Mouse (Mus musculus) limb, embryonic 10.5 days (tissue): Measurements from ENCODE around the gene Kif5a. TPM values are rescaled to one million over a fixed set of nuclear protein-coding genes. Genes with fewer than 3 reads are reported as not detected.

Experiments
- DNase-seq: peaks from one replicate; pipeline ENCODE4 v3.0.0-alpha.2; 2017; ENCODE audit warnings: low spot score
- H3K27ac ChIP-seq: fragments of 300-500 bp; sonication (generic); 2 replicates; pipeline ENCODE4 v1.5.1; 2016; ENCODE audit warnings: mild to moderate bottlenecking
- H3K27me3 ChIP-seq: fragments of 300-500 bp; sonication (generic); 2 replicates; pipeline ENCODE4 v1.6.1; 2016; ENCODE audit warnings: low read depth, mild to moderate bottlenecking; ENCODE audit not compliant: poor library complexity, severe bottlenecking
- H3K36me3 ChIP-seq: fragments of 300-500 bp; sonication (generic); 2 replicates; pipeline ENCODE4 v1.6.1; 2016; ENCODE audit warnings: mild to moderate bottlenecking, moderate library complexity
- H3K4me1 ChIP-seq: fragments of 300-500 bp; sonication (generic); 2 replicates; pipeline ENCODE4 v1.6.1; 2016
- H3K4me3 ChIP-seq: fragments of 300-500 bp; sonication (generic); 2 replicates; pipeline ENCODE4 v1.5.1; 2016; ENCODE audit warnings: mild to moderate bottlenecking, moderate library complexity
- H3K9me3 ChIP-seq: fragments of 300-500 bp; sonication (generic); replicated peaks from 2 replicates; pipeline ENCODE4 v1.6.1; 2016; ENCODE audit warnings: mild to moderate bottlenecking
- WGBS: fragments of 180-500 bp; shearing (Covaris S2); methylation state at CpG from one replicate; pipeline ENCODE4 v1.1.7; 2016; 5-methylcytosine and 5-hydroxymethylcytosine counted together
- polyA plus RNA-seq: library from polyadenylated mRNA; unstranded; fragments of >200 nt; fragmentation: Nextera tagmentation; extraction: Ambion mirVana; gene quantifications from 2 replicates; pipeline ENCODE4 v1.2.1, GENCODE M21; 2016

Kif5a gene
- polyA plus RNA-seq, 1 experiment from 2014 or later, result 2.2 TPM

DNA sequence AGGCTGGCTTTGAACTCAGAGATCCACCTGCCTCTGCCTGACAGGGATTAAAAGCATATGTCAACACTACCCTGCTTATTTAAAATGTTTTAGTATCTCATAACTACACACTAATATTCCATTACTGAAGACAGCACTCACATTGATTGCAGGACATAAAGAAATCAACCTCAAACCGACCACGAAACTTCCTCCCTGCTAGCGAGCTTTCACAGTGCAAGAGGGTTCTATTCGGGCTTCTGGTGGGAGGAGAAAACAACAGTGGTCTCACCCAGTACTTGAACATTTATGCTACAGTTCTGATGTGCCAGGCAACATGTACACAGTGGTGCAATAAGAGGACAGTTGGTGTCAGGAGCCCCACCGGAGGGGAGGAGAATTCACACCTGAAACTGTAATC, 12.3 kb downstream of the Kif5a start:
- 86% methylated on average over 5 of the region's 5 CpGs for WGBS
- no peaks in the 10 kb centered on the region for H3K36me3 ChIP-seq
- peaks cover under 1% of the 10 kb centered on the region; the same call in 1 of the 2 replicates for H3K4me1 ChIP-seq
- no peak overlapping the region for H3K4me3 ChIP-seq
- no peak for DNase-seq
- no peak overlapping the region for H3K27ac ChIP-seq
- H3K27me3 ChIP-seq, result no peaks in the 10 kb centered on the region
- no peaks in the 10 kb centered on the region for H3K9me3 ChIP-seq

GRCm38 (mm10) chr10:127238241-127238824, 24.8 kb downstream of the Kif5a start:
- Histone ChIP-seq H3K27me3 (peaks cover 19% of the 10 kb centered on the region; the same call in 1 of the 2 replicates), H3K36me3 (no peaks in the 10 kb centered on the region), H3K4me1 (peaks cover 32% of the 10 kb centered on the region), H3K4me3 (no peak overlapping the region), H3K9me3 (no peaks in the 10 kb centered on the region), H3K27ac (no peak overlapping the region)
- 65% methylated on average over 18 of the region's 18 CpGs for WGBS
- DNase-seq, result no peak

DNA sequence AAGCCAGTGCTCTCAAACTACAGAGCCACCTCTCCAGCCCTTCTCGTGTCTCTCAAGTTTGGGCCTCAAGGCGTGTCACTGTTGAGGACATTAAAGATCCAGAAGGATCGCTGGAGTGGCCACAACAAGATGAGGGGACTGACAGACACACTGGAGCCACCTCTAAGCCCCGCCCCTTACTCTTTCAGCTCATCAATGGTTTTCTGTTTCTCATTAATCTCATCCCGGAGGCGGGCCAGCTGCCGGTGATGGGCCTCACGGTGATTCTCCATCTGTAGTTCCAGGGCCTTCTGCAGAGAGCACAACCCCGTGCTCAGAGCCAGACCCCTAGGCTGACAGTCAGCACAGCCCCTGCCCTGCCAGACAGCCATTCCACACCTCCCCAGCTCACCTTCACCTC, 26.6 kb downstream of the Kif5a start:
- Histone ChIP-seq H3K36me3 (no peaks in the 10 kb centered on the region), H3K4me1 (peaks cover 32% of the 10 kb centered on the region), H3K9me3 (no peaks in the 10 kb centered on the region), H3K27ac (no peak overlapping the region), H3K4me3 (no peak overlapping the region), H3K27me3 (peaks cover 19% of the 10 kb centered on the region; the same call in 1 of the 2 replicates)
- no peak for DNase-seq
- WGBS, result 29% methylated on average over 9 of the region's 9 CpGs

DNA sequence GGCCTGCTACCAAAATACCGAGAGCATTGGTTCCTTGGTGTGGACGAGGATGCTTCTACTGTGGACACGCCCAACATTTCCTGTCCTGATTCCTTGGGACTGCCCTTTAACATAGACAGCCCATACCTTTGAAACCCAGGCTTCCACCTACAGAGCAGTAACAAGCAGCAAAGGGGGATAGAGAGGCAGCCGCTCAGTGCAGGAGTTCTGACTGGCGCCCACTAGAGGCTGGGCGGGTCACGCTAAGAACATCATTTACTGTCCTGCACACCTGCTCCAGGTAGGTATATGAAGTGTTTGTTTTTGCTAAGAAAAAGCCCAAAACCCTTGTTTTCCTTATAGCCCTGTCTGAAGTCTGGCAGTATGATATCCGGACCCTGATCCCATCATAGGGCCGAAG, 30.0 kb downstream of the Kif5a start:
- Histone ChIP-seq H3K27ac (no peak overlapping the region), H3K4me1 (peaks cover 18% of the 10 kb centered on the region), H3K36me3 (no peaks in the 10 kb centered on the region), H3K9me3 (no peaks in the 10 kb centered on the region), H3K4me3 (no peak overlapping the region), H3K27me3 (peaks cover 10% of the 10 kb centered on the region; the same call in 1 of the 2 replicates)
- no peak for DNase-seq
- 76% methylated on average over 9 of the region's 9 CpGs for WGBS

DNA sequence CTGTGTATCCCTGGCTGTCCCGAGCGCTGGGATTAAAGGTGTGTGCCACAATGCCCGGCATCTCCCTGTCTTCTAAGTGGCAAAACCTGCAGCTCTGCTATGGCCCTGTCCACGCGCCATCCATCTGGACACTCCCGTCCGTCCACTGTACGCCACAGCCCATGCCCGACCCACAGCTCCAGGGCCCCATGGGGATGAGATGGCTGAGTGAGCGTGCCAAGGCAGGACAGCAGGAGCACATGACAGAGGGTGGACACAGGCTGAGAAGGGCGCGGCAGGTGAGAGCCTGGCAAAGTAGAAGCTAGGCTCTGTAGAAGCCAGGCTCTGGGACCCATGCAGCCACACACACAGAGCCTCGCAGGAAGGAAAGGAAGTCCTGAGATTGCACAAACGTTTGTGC, 31.4 kb downstream of the Kif5a start:
- Histone ChIP-seq H3K9me3 (no peaks in the 10 kb centered on the region), H3K27ac (no peak overlapping the region), H3K27me3 (peaks cover 14% of the 10 kb centered on the region), H3K36me3 (no peaks in the 10 kb centered on the region), H3K4me3 (no peak overlapping the region), H3K4me1 (peaks cover 8% of the 10 kb centered on the region)
- 86% methylated on average over 14 of the region's 14 CpGs for WGBS
- DNase-seq, result no peak

- Histone ChIP-seq H3K36me3 (no peaks in the 10 kb centered on the region), H3K27ac (no peak overlapping the region), H3K4me3 (no peak overlapping the region), H3K27me3 (peaks cover 23% of the 10 kb centered on the region), H3K9me3 (no peaks in the 10 kb centered on the region), H3K4me1 (peaks cover 3% of the 10 kb centered on the region; the same call in 1 of the 2 replicates)
- 91% methylated on average over 12 of the region's 12 CpGs for WGBS
- DNase-seq, result no peak
Observed at GRCm38 (mm10) chr10:127230693-127231092, 32.5 kb downstream of the Kif5a start.

DNA sequence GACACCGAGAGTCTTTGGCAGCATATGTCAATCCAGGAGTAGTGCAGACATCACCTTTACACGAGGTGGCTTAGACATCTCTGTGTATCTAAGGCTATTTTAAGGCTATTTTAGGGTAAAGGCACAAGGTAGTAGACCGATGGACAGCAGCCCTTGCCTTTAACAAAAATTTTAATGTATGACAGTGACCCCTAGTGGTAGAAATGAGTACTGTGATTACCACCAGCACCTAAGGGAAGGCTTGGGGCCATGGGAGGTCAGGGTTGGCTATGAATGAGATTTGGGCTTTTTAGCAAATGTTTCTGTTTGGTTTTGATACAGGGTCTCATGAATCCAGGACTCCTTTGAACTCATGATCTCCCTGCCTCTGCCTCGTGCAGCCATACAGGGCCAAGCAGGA, 34.3 kb downstream of the Kif5a start:
- Histone ChIP-seq H3K36me3 (no peaks in the 10 kb centered on the region), H3K27ac (no peak overlapping the region), H3K4me1 (peaks cover 5% of the 10 kb centered on the region; the same call in 1 of the 2 replicates), H3K4me3 (no peak overlapping the region), H3K9me3 (no peaks in the 10 kb centered on the region), H3K27me3 (peaks cover 27% of the 10 kb centered on the region)
- WGBS, result 19% methylated on average over 4 of the region's 4 CpGs
- no peak for DNase-seq

- peaks cover 27% of the 10 kb centered on the region for H3K27me3 ChIP-seq
Observed at GRCm38 (mm10) chr10:127227163-127227562, 36.0 kb downstream of the Kif5a start.

DNA sequence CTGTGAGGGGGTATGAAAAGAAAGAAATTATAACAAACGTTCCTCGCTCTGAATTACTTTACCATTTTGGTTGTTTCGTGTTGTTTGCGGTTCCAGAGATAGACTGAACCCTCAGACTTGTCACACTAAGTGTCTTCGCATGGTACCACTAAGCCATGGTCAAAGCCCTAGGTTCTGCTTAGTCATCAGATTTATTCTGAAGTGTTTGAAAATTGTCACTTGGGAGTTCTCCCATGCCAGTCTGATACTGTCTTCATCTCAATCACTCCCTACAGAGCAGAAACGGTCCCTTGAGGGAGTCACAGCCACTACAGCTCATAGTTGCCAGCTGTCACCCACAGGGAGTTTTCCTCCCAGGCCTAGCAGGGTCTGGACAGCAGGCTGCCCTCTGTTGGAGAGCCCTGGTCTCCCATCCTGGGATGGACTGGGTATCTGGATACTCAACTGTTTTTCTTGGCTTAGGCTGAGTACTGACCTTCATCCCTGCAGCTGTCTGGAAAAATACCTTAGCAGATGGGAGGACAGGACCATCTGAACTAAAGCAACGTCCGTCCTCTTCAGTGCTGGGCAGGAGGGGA, 36.7 kb downstream of the Kif5a start:
- Histone ChIP-seq H3K27ac (no peak overlapping the region), H3K36me3 (no peaks in the 10 kb centered on the region), H3K27me3 (peaks cover 27% of the 10 kb centered on the region), H3K4me1 (peaks cover 5% of the 10 kb centered on the region; the same call in 1 of the 2 replicates), H3K9me3 (no peaks in the 10 kb centered on the region), H3K4me3 (no peak overlapping the region)
- DNase-seq, result no peak
- 63% methylated on average over 8 of the region's 8 CpGs for WGBS

More at GRCm38 (mm10) chr10:127227163-127227562, 36.0 kb downstream of the Kif5a start:
- no peak for DNase-seq
- H3K27ac ChIP-seq, result no peak overlapping the region
- H3K9me3 ChIP-seq, result no peaks in the 10 kb centered on the region
- H3K4me1 ChIP-seq, result peaks cover 5% of the 10 kb centered on the region; the same call in 1 of the 2 replicates
- WGBS, result 89% methylated on average over 8 of the region's 8 CpGs
- no peaks in the 10 kb centered on the region for H3K36me3 ChIP-seq
- H3K4me3 ChIP-seq, result no peak overlapping the region

- no peaks in the 10 kb centered on the region for H3K9me3 ChIP-seq
- no peaks in the 10 kb centered on the region for H3K36me3 ChIP-seq
- no peak for DNase-seq
- peaks cover 5% of the 10 kb centered on the region; the same call in 1 of the 2 replicates for H3K4me1 ChIP-seq
- H3K27ac ChIP-seq, result no peak overlapping the region
- H3K4me3 ChIP-seq, result no peak overlapping the region
- 20% methylated on average over 10 of the region's 10 CpGs for WGBS
- H3K27me3 ChIP-seq, result peaks cover 27% of the 10 kb centered on the region
Observed at GRCm38 (mm10) chr10:127225732-127226131, 37.4 kb downstream of the Kif5a start.

- Histone ChIP-seq H3K4me1 (peaks cover 5% of the 10 kb centered on the region; the same call in 1 of the 2 replicates), H3K4me3 (no peak overlapping the region), H3K27ac (no peak overlapping the region), H3K9me3 (no peaks in the 10 kb centered on the region), H3K36me3 (no peaks in the 10 kb centered on the region), H3K27me3 (peaks cover 27% of the 10 kb centered on the region)
- no peak for DNase-seq
- WGBS, result 52% methylated on average over 6 of the region's 6 CpGs
Observed at GRCm38 (mm10) chr10:127225213-127225612, 37.9 kb downstream of the Kif5a start.

DNA sequence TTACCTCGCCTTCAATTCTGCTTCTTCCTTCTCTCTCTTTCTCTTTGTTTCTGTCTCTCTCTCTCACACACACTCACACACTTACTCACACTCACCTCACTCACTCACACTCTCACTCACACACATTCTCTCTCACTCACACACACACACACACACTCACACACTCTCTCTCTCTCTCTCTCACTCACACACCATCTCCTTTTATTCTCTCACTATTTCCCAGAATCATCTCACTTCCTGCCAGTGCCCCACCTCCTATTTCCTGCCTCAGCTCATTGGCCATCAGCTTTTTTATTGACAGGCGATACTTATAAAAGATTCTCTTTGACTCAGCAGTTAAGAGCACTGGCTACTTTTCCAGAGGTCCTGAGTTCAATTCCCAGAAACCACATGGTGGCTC, 44.8 kb downstream of the Kif5a start:
- Histone ChIP-seq H3K9me3 (no peaks in the 10 kb centered on the region), H3K27ac (no peak overlapping the region), H3K27me3 (no peaks in the 10 kb centered on the region), H3K36me3 (no peaks in the 10 kb centered on the region), H3K4me1 (no peaks in the 10 kb centered on the region; the same call in 1 of the 2 replicates), H3K4me3 (no peak overlapping the region)
- WGBS, result 93% methylated on average over 2 of the region's 2 CpGs
- DNase-seq, result no peak

GRCm38 (mm10) chr10:127217177-127217576, 46.0 kb downstream of the Kif5a start:
- no peak overlapping the region for H3K27ac ChIP-seq
- H3K27me3 ChIP-seq, result no peaks in the 10 kb centered on the region
- no peaks in the 10 kb centered on the region for H3K9me3 ChIP-seq
- no peak for DNase-seq
- H3K4me3 ChIP-seq, result no peak overlapping the region
- H3K4me1 ChIP-seq, result no peaks in the 10 kb centered on the region
- H3K36me3 ChIP-seq, result no peaks in the 10 kb centered on the region
